Mouse (Mus musculus) adrenal gland, adult 18-20 months (tissue): ENCODE measurements around the gene Bpifc. TPM values are rescaled to one million over a fixed set of nuclear protein-coding genes. Genes with fewer than 3 reads are reported as not detected.
"Not testable (repeated sequence)": the region's sequence is repeated elsewhere in the genome, so short reads cannot be mapped to it uniquely, and the experiment has no call there.

Experiments used
- DNase-seq, 2 experiments: peaks; one replicate each; pipeline ENCODE4 v3.0.0; 2021 to 2022; ENCODE audit warnings: low spot score in 2 of 2
- long read RNA-seq, 2 experiments: library from polyadenylated mRNA; stranded (forward); transcript quantifications; one replicate each; pipeline ENCODE4 v2.0.0; 2021
- total RNA-seq, 2 experiments: library from RNA; stranded (reverse); gene quantifications; 1 replicate in 1 of 2; 2 replicates in 1 of 2; pipeline ENCODE4 v1.2.3; 2021

The Bpifc gene
- total RNA-seq: 1 to 10 TPM in 1 of 2 experiments, not detected in 1; 1.1 TPM
- long read RNA-seq, experiment 1: 0 reads
- long read RNA-seq, experiment 2, partial matches to known transcripts: 1 of 2 reads
- long read RNA-seq, experiment 2, other reads (novel, unspliced or antisense): 0 of 2 reads

- DNase-seq: no peak
Measured at GRCm38 (mm10) chr10:86011781-86012180, at the start of gene Bpifc. TSS of gene Bpifc (minus strand) at chr10:86011895.

- DNase-seq: no peak
Measured at GRCm38 (mm10) chr10:86060267-86060666, 48.6 kb upstream of the Bpifc start.

GRCm38 (mm10) chr10:86057712-86058111 is 46.0 kb upstream of the Bpifc start:
- DNase-seq: no peak

- DNase-seq: no peak
Measured at GRCm38 (mm10) chr10:86057286-86057685, 45.6 kb upstream of the Bpifc start.

- DNase-seq: no peak
Measured at GRCm38 (mm10) chr10:86056297-86056903, 44.7 kb upstream of the Bpifc start.

GRCm38 (mm10) chr10:86052818-86053522 is 41.3 kb upstream of the Bpifc start:
- no peak for DNase-seq

- no peak for DNase-seq
Measured at GRCm38 (mm10) chr10:86050522-86050921, 38.8 kb upstream of the Bpifc start.

GRCm38 (mm10) chr10:86047786-86048185 is 36.1 kb upstream of the Bpifc start:
- DNase-seq: no peak

GRCm38 (mm10) chr10:86046371-86046770 is 34.7 kb upstream of the Bpifc start:
- DNase-seq: no peak

GRCm38 (mm10) chr10:86044066-86044465 is 32.4 kb upstream of the Bpifc start:
- no peak for DNase-seq

GRCm38 (mm10) chr10:86043651-86044050 is 32.0 kb upstream of the Bpifc start:
- DNase-seq: no peak

- no peak for DNase-seq
Measured at GRCm38 (mm10) chr10:86034007-86034728, 22.5 kb upstream of the Bpifc start.

GRCm38 (mm10) chr10:86032517-86032916 is 20.8 kb upstream of the Bpifc start:
- no peak for DNase-seq

- DNase-seq: no peak
Measured at GRCm38 (mm10) chr10:86030743-86031142, 19.0 kb upstream of the Bpifc start.

GRCm38 (mm10) chr10:86026807-86027206 is 15.1 kb upstream of the Bpifc start:
- not testable (repeated sequence) for DNase-seq

- DNase-seq: no peak
Measured at GRCm38 (mm10) chr10:86026354-86026753, 14.7 kb upstream of the Bpifc start.

- DNase-seq: no peak
Measured at GRCm38 (mm10) chr10:86025906-86026305, 14.2 kb upstream of the Bpifc start.

- no peak for DNase-seq
Measured at GRCm38 (mm10) chr10:86023149-86023548, 11.5 kb upstream of the Bpifc start.

GRCm38 (mm10) chr10:86022474-86022816 is 10.8 kb upstream of the Bpifc start:
- DNase-seq: no peak

GRCm38 (mm10) chr10:86021749-86022473 is 10.2 kb upstream of the Bpifc start, which contains the start of gene Fbxo7:
TSS of gene Fbxo7 (plus strand) at chr10:86021972.
- peak; percentile 86 to 87 for DNase-seq

GRCm38 (mm10) chr10:86021408-86021748 is 9.7 kb upstream of the Bpifc start:
- no peak for DNase-seq
